In genomic region chr16:59846574-59846973, GRCm38 (mm10) we compare ENCODE assay signal across 9 mouse cellular contexts.
A peak's percentile ranks its signal among the peaks of the same experiment; 100 is the strongest.
DNase-seq lines count a peak whose midpoint lies in the region; ATAC-seq and TF ChIP-seq lines count a peak whose summit lies in the region.
"Had no signal": no experiment of that assay in that cellular context is flagged by ENCODE, and none has a peak within 500 bp of the region (broad histone marks: within the 10 kb centered on the region; RNA-seq: fewer than 3 reads in every experiment).

No protein-coding gene starts in this region.

- peak; percentile 68 for TF ChIP-seq CTCF in kidney, adult 2 months (conservative IDR thresholded peaks at IDR 0.05; ENCODE audit: insufficient read depth, insufficient read length, low read depth, low read length)

- no peaks in the 10 kb centered on the region for H3K36me3 ChIP-seq in kidney, adult 2 months (ENCODE audit: control insufficient read depth, insufficient read depth, low read length)
- H3K36me3 ChIP-seq in neural tube, embryonic 12.5 days, result no peaks in the 10 kb centered on the region
- H3K36me3 ChIP-seq: heart, embryonic 13.5 days had no signal

- no peaks in the 10 kb centered on the region for H3K4me1 ChIP-seq in kidney, adult 2 months (ENCODE audit: control insufficient read depth, insufficient read depth, low read length)
- H3K4me1 ChIP-seq in neural tube, embryonic 12.5 days, result no peaks in the 10 kb centered on the region
- H3K4me1 ChIP-seq: heart, embryonic 13.5 days had no signal

- no peaks in the 10 kb centered on the region for H3K9me3 ChIP-seq in neural tube, embryonic 12.5 days
- H3K9me3 ChIP-seq: heart, embryonic 13.5 days had no signal

- ATAC-seq in neural tube, embryonic 12.5 days (ENCODE audit: low FRiP score, low read depth), result 0 out of 2 replicates have a peak, but pooled peaks have one; percentile 58
- ATAC-seq in megakaryocyte, adult 5-6 weeks (ENCODE audit: poor library complexity, severe bottlenecking), result no peak

- H3K27me3 ChIP-seq in kidney, adult 2 months (replicated peaks; ENCODE audit: control insufficient read depth, insufficient read depth, low read length), result no peaks in the 10 kb centered on the region
- no peaks in the 10 kb centered on the region for H3K27me3 ChIP-seq in neural tube, embryonic 12.5 days (replicated peaks)
- H3K27me3 ChIP-seq: heart, embryonic 13.5 days had no signal

- H3K27ac ChIP-seq in kidney, adult 2 months (ENCODE audit: insufficient read depth, low read depth, low read length), result no peak overlapping the region
- H3K27ac ChIP-seq in neural tube, embryonic 12.5 days, result no peak overlapping the region
- H3K27ac ChIP-seq: heart, embryonic 13.5 days had no signal

- H3K4me3 ChIP-seq in kidney, adult 2 months (ENCODE audit: insufficient read depth, low read depth, low read length), result no peak overlapping the region
- no peak overlapping the region for H3K4me3 ChIP-seq in neural tube, embryonic 12.5 days
- H3K4me3 ChIP-seq: heart, embryonic 13.5 days had no signal

- peak; percentile 5 for DNase-seq in gastrocnemius, postnatal 14 days
- no peak for DNase-seq in gastrocnemius, postnatal 25 days
- peak; percentile 23 for DNase-seq in ovary, postnatal 14 days (ENCODE audit: low spot score)
- DNase-seq in ovary, postnatal 10 days (ENCODE audit: low spot score), result no peak
- peak; percentile 63 for DNase-seq in brain, adult 2 months (ENCODE audit: low read depth, low spot score)
- peak; percentile 18 for DNase-seq in kidney, adult 2 months

- no peak overlapping the region for H3K9ac ChIP-seq in neural tube, embryonic 12.5 days
- H3K9ac ChIP-seq: heart, embryonic 13.5 days had no signal

- H3K4me2 ChIP-seq in neural tube, embryonic 12.5 days (replicated peaks), result no peak overlapping the region
- H3K4me2 ChIP-seq: heart, embryonic 13.5 days had no signal

- TF ChIP-seq POLR2A in kidney, adult 2 months (IDR thresholded peaks at IDR 0.05; ENCODE audit: low read depth, low read length), result no peak

- intact Hi-C loops in gastrocnemius, postnatal 14 days (cut with DNase I; ENCODE audit: low total_unique reads), result no loop called here

- 10% methylated on average over 3 of the region's 3 CpGs for WGBS in kidney, adult 2 months
- 19% methylated on average over 3 of the region's 3 CpGs for WGBS in neural tube, embryonic 12.5 days

Comparison
In these comparisons a context has a peak if more than half of its experiments do, and no peak if none do; other contexts are left out.
1. DNase-seq: peak in gastrocnemius, postnatal 14 days (single experiment), ovary, postnatal 14 days (single experiment), brain, adult 2 months (single experiment) and kidney, adult 2 months (single experiment); none in gastrocnemius, postnatal 25 days (single experiment) and ovary, postnatal 10 days (single experiment).